Mouse (Mus musculus) erythroblast, embryonic 14.5 days (primary cell): ENCODE measurements around the gene Homez.

ENCODE experiments used
- GATA1 ChIP-seq: IDR thresholded peaks from 2 replicates; pipeline ENCODE4 v1.6.1; 2012; ENCODE audit warnings: low read length, inconsistent platforms, mixed read lengths
- TAL1 ChIP-seq: IDR thresholded peaks from 3 replicates; pipeline ENCODE4 v1.6.1; 2012; ENCODE audit warnings: low read length, inconsistent platforms, mixed read lengths

DNA sequence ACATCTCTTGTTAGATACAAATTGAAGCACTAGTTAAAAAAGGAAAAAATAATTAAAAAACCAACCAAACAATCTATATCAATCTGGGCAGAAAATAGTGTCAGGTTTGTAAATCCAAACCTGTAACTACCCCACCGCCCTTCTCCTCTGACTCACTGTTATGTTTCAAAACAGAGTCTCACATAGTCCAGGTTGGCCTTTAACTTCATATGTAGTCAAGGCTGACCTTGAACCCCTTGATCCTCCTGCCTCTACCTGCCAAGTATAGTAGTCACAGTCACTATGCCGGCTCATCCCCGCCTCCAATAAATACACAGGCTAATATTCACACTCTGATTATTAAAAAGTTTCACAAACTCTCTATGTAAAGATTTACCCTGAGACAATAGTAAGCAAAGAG, 15.0 kb downstream of the Homez start:
- TF ChIP-seq GATA1 (no peak), TAL1 (no peak)
